10 mouse cellular contexts compared by ENCODE assay signal in the genomic region with DNA sequence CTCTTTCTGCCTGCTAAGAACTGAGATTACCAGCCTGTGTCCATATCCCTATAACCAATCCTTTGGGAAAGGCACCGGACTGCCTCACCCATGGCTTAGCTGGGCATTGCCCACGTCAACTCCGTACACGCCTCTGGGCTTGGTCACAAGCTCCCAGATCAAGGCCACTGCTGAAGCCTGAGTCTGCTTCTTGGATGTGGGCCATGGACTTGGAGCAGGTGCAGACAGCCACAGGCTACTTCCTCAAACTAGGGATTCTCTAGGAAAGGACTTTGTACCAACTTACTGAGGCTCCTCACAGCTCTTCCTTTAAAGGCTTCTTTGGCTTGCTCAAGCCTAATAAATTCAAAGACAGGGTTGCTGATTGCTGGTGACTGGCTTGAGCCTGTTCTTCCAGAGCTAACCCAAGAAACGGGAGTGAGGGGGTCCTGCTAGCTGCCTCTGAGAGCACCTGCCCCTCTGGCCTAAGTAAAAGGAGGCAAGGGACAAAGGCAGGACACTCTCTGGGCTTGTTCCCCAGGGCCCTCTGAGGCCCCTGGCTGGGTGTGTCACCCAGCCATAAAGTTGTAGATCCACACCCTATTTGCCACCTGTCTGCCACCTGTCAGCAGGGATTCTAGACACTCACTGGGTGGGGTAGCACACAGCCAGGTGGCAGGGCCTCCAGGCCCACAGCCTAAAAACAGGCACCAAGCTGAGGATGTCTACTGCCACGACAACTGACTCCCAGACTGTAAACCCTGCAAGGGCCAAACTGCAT. TPM values are rescaled to one million over a fixed set of nuclear protein-coding genes. Genes with fewer than 3 reads are reported as not detected.
A peak's percentile ranks its signal among the peaks of the same experiment; 100 is the strongest.
DNase-seq lines count a peak whose midpoint lies in the region; ATAC-seq and TF ChIP-seq lines count a peak whose summit lies in the region.
"Had no signal": no experiment of that assay in that cellular context is flagged by ENCODE, and none has a peak within 500 bp of the region (broad histone marks: within the 10 kb centered on the region; RNA-seq: fewer than 3 reads in every experiment).

No protein-coding gene starts in this region.

- peak; percentile 49 for DNase-seq in gastrocnemius, adult 18-20 months (ENCODE audit: low spot score)
- DNase-seq in gastrocnemius, postnatal 36 days, result no peak
- DNase-seq in ES-E14 (ENCODE audit: low read depth, low spot score), result no peak
- peak; percentile 54 for DNase-seq in embryonic facial prominence, embryonic 14.5 days (ENCODE audit: low spot score)
- peak; percentile 82 to 89 for DNase-seq in kidney, postnatal 36 days
- DNase-seq in embryo, embryonic 9.5 days (ENCODE audit: extremely low spot score), result no peak
- DNase-seq in urinary bladder, postnatal 25 days (ENCODE audit: low spot score), result no peak

- no peak overlapping the region for H3K4me2 ChIP-seq in embryonic facial prominence, embryonic 14.5 days (ENCODE audit: low read depth, low read length)
- H3K4me2 ChIP-seq in midbrain, embryonic 15.5 days, result no peak overlapping the region
- H3K4me2 ChIP-seq: forebrain, embryonic 12.5 days had no signal

- in situ Hi-C loops in ES-E14 (cut with MboI; ENCODE audit: low sequenced_read_pairs in 2 of 2, unreplicated experiment in 2 of 2), result no loop called here

- ATAC-seq in embryonic facial prominence, embryonic 14.5 days (ENCODE audit: low read depth), result peak; percentile 51; the same call in 1 of the 2 replicates
- ATAC-seq in midbrain, embryonic 15.5 days (replicated peaks), result no peak

- intact Hi-C loops in gastrocnemius, postnatal 36 days (cut with DNase I), result loop anchor here (2.0 kb wide), 1 partner anchor 38 kb away; the partner anchor contains the start of gene Gtf2ird1

- no peaks in the 10 kb centered on the region for H3K9me3 ChIP-seq in ES-E14 (ENCODE audit: control insufficient read depth, insufficient read depth, low read depth, low read length)
- H3K9me3 ChIP-seq in embryonic facial prominence, embryonic 14.5 days (ENCODE audit: control insufficient read depth, low read length), result no peaks in the 10 kb centered on the region
- no peaks in the 10 kb centered on the region for H3K9me3 ChIP-seq in midbrain, embryonic 15.5 days
- H3K9me3 ChIP-seq: forebrain, embryonic 12.5 days had no signal

- peaks cover 13 to 26% of the 10 kb centered on the region in 2 experiments for H3K4me1 ChIP-seq in ES-E14 (ENCODE audit: control insufficient read depth in 2 of 2, insufficient read depth in 2 of 2, low read length in 2 of 2, poor library complexity in 1 of 2)
- peaks cover 8% of the 10 kb centered on the region for H3K4me1 ChIP-seq in embryonic facial prominence, embryonic 14.5 days (ENCODE audit: control insufficient read depth, insufficient read depth, low read length)
- H3K4me1 ChIP-seq in midbrain, embryonic 15.5 days, result peaks cover 6% of the 10 kb centered on the region; the same call in 1 of the 2 replicates
- H3K4me1 ChIP-seq: forebrain, embryonic 12.5 days had no signal

- WGBS in embryonic facial prominence, embryonic 14.5 days, result 88% methylated on average over 6 of the region's 6 CpGs
- 95% methylated on average over 6 of the region's 6 CpGs for WGBS in midbrain, embryonic 15.5 days

- peaks cover 36% of the 10 kb centered on the region for H3K36me3 ChIP-seq in ES-E14 (ENCODE audit: control insufficient read depth, insufficient read depth, low read length, poor library complexity, severe bottlenecking)
- peaks cover 55% of the 10 kb centered on the region for H3K36me3 ChIP-seq in embryonic facial prominence, embryonic 14.5 days (ENCODE audit: control insufficient read depth, insufficient read depth, low read length)
- peaks cover 16% of the 10 kb centered on the region for H3K36me3 ChIP-seq in midbrain, embryonic 15.5 days (replicated peaks)

- 0 out of 2 replicates have a peak overlapping the region, but pooled peaks have one; percentile 2 for H3K9ac ChIP-seq in ES-E14 (ENCODE audit: insufficient read depth, low read depth, low read length, poor library complexity, severe bottlenecking)
- H3K9ac ChIP-seq in embryonic facial prominence, embryonic 14.5 days (ENCODE audit: low read depth, low read length), result no peak overlapping the region
- H3K9ac ChIP-seq in midbrain, embryonic 15.5 days, result no peak overlapping the region
- H3K9ac ChIP-seq: forebrain, embryonic 12.5 days had no signal

- H3K27ac ChIP-seq in ES-E14 (ENCODE audit: insufficient read depth, low read depth, low read length, poor library complexity, severe bottlenecking), result peak overlapping the region; percentile 64; the same call in 1 of the 2 replicates
- peak overlapping the region; percentile 21; the same call in 1 of the 2 replicates for H3K27ac ChIP-seq in embryonic facial prominence, embryonic 14.5 days (replicated peaks; ENCODE audit: low read depth, low read length)
- H3K27ac ChIP-seq in midbrain, embryonic 15.5 days, result no peak overlapping the region
- H3K27ac ChIP-seq: forebrain, embryonic 12.5 days; midbrain, embryonic 10.5 days had no signal

- no peak overlapping the region for H3K4me3 ChIP-seq in ES-E14 (ENCODE audit: insufficient read depth in 1 of 2, low read depth in 1 of 2, low read length in 2 of 2, poor library complexity in 1 of 2, severe bottlenecking in 1 of 2)
- no peak overlapping the region for H3K4me3 ChIP-seq in embryonic facial prominence, embryonic 14.5 days (ENCODE audit: low read depth, low read length)
- H3K4me3 ChIP-seq in midbrain, embryonic 15.5 days, result no peak overlapping the region
- H3K4me3 ChIP-seq: forebrain, embryonic 12.5 days; midbrain, embryonic 10.5 days had no signal

- H3K27me3 ChIP-seq in embryonic facial prominence, embryonic 14.5 days (replicated peaks; ENCODE audit: control insufficient read depth, insufficient read depth, low read length), result no peaks in the 10 kb centered on the region
- H3K27me3 ChIP-seq in midbrain, embryonic 15.5 days (replicated peaks), result no peaks in the 10 kb centered on the region
- H3K27me3 ChIP-seq: forebrain, embryonic 12.5 days had no signal

TF ChIP-seq in ES-E14, 5 proteins besides CTCF, POLR2A, EP300 and RAD21:
- TF ChIP-seq ZNF384 (IDR thresholded peaks at IDR 0.05; ENCODE audit: low read depth, low read length) (no peak), ZC3H11A (IDR thresholded peaks at IDR 0.05; ENCODE audit: borderline replicate concordance, low read depth, low read length) (no peak), HCFC1 (IDR thresholded peaks at IDR 0.05; ENCODE audit: borderline replicate concordance, insufficient read depth, low read length) (no peak), MAFK (IDR thresholded peaks at IDR 0.05; ENCODE audit: insufficient read depth, low read depth, low read length) (no peak), CHD2 (IDR thresholded peaks at IDR 0.05; ENCODE audit: low read depth, low read length) (no peak)
TF ChIP-seq in ES-E14: peak in this region for 0.

RNA-seq across cellular contexts. Expression of gene Gtf2ird1, which starts 38.0 kb away (rescaled TPM):
- 10 to 100 TPM; 10.9 to 19.9 TPM for total RNA-seq in gastrocnemius, adult 18-20 months (2021)
- 1 to 10 TPM; 8.2 to 9.2 TPM for total RNA-seq in gastrocnemius, postnatal 36 days (2021)
- 63.5 and 118 TPM in 2 replicates for total RNA-seq in ES-E14 (2012; rRNA removed)
- 80.3 and 91.2 TPM in 2 replicates for polyA plus RNA-seq in embryonic facial prominence, embryonic 14.5 days (2014; fragmentation: Nextera tagmentation; extraction: Ambion mirVana)
- 89.0 and 90.2 TPM in 2 replicates for polyA plus RNA-seq in midbrain, embryonic 15.5 days (2015; fragmentation: Nextera tagmentation; extraction: Ambion mirVana)

Comparison
In these comparisons a context has a peak if more than half of its experiments do, and no peak if none do; other contexts are left out.
1. DNase-seq: peak in gastrocnemius, adult 18-20 months (single experiment), embryonic facial prominence, embryonic 14.5 days (single experiment) and kidney, postnatal 36 days (2 of 2); none in gastrocnemius, postnatal 36 days (0 of 2), ES-E14 (single experiment), embryo, embryonic 9.5 days (single experiment) and urinary bladder, postnatal 25 days (single experiment).